Mouse (Mus musculus) C2C12 (cell line): ENCODE data around the gene Gm45716.

Experiments
- CTCF ChIP-seq: IDR thresholded peaks from one replicate; pipeline ENCODE4 v1.5.1; 2011; ENCODE audit not compliant: control insufficient read depth, insufficient read depth, insufficient read length
- MAX ChIP-seq: IDR thresholded peaks from one replicate; pipeline ENCODE4 v1.6.1; 2011; ENCODE audit warnings: mild to moderate bottlenecking, control low read depth
- USF1 ChIP-seq: IDR thresholded peaks from one replicate; pipeline ENCODE4 v1.6.1; 2011; ENCODE audit warnings: low read depth, mild to moderate bottlenecking, control low read depth, moderate library complexity

- TF ChIP-seq CTCF (no peak), MAX (no peak), USF1 (no peak)
Measured at GRCm38 (mm10) chr11:90187441-90187840, at the start of gene Gm45716.
